Mouse (Mus musculus): ENCODE measurements around the gene Syce3.

Gene Syce3

DNA sequence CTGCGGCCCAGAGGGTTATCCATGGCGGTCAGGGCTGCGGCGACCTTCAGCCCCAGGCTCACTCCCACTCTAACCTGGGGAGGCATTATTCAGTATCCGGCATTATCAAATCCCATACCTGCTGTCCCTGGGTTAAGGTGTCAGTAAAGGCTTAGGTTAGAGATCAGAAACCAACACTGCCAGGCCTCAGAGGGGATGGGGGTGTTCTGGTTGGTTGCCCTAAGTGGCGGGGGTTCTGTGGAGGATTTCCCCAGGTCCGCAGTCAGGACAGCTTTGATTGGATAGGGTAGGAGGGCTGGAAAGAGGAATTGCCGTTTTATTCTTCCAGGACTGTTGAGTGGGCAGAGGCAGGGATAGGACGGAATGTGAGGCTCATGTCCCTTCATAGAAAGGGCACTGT is 36.0 kb downstream of the Syce3 start:
- intact Hi-C loops (cut with DNase I) = no loop called here

DNA sequence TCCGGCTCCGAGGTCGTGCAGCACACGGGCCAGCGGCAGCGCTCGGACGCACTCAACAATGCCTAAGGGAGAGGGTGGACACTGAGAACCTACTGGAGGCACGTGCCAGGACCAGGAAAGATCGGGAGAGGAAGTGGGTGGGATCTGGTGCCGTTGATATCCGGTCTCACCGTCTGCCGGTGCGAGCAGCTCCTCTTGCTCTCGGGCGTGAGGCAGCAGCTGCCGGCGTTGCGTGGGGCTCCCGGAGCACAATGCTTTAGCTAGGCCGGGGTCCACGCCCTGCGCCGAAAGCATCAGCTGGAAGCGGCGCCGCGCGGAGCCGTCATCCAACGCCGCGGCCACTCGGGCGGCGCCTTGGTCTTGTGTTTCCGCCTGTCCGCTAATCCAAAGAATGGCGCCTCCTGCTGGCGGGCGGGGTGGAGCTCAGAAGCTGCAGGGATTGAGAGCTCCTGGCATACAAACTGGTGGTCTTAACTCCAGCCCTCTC is 36.5 kb downstream of the Syce3 start, which contains the start of gene Sco2:
Sco2 (minus strand) TSS at position 85 of the 487 bp plus-strand sequence.
- intact Hi-C loops (cut with DNase I) = no loop called here

DNA sequence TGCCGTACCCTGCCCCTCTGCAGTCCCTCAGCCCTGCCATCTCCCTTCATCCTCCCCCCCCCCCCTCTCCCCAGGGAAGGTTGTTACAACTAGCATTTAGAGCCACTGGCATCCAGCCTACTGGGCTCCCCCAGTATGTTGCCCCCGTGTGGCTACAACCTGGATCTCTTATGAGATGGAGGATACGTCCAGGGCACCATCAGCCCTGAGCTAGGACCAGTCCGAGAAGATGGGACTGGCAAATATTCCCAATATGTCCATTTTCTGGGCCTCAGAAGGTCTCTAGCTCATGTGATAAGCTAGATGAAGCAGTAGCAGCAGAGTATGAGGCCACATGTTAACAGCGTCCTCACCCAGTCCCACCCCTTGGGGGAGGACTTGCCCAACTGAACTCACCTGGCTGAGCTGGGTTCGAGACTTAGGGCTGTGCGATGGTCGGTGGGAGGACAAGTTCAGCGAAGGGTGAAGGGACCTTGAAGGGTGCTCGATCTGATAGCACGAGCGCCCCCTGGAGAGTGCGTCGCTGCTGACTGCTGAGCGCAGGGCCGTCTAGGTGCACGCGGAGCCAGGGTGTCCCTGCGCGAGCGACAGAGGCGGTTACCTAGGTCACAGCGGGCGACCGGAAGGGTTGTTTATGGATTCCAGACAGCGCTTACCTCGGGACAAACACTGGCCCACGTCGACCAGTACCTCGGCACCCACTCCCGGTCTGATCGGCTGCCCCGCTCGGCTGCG is 37.1 kb downstream of the Syce3 start:
- intact Hi-C loops (cut with DNase I) = no loop called here

DNA sequence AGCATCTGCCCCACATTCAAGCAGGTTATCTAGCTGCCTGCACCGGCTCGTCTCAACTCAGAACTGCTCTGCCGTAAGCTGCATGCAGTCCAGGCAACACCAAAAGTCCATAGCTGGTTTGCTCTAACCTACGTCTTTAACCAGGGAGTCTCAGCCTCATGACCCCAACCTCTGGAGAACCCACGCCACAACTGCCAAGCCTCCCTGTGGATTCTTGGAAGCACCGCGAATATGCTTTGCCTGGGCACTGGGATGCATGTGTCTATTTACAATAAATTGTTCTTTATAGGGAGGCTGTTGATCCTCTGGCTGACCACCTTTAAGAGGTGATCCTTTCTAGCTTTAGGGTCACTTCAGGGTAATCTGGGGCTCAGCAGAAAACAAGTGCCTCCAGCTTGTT is 37.8 kb downstream of the Syce3 start:
- intact Hi-C loops (cut with DNase I) = no loop called here

DNA sequence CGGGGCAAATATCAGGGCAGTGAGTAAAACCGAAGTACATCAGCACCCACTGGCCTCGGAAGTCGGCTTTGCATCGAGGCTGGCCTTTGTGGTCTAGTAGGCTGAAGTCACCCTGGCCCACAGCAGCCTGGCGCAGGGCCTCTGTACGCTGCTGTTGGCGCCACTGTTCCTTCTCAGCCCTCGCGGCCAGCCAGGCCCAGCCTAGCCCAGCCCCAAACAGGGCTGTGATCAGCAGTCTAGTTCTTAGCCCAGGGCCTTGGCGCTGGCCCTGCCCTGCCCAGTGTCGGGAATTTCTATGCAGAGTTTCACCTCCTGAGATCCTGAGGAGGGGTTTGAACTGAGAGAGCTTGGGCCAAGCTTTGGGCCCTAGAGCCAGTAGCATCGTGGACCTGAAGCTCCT is 38.2 kb downstream of the Syce3 start:
- intact Hi-C loops (cut with DNase I) = no loop called here

DNA sequence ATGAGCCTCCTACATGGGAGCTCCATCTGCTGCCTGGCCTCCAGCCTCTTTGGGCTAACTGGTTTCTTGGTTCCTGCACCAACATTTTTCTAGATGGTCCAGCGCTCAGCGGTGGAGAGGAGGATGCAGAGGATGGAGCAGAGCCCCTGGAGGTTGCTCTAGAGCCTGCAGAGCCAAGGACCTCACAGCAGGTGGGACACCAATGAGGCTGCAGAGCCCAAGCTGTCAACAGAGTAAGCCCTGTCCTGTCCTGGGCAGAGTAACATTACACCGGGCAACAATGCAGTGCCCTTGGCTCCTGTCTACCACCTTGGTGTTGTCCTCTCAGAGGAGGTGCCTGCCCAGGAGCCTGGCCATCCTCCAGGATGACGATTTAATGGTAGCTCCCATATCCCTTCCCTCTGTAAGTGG is 45.2 kb downstream of the Syce3 start:
- intact Hi-C loops (cut with DNase I) = no loop called here

DNA sequence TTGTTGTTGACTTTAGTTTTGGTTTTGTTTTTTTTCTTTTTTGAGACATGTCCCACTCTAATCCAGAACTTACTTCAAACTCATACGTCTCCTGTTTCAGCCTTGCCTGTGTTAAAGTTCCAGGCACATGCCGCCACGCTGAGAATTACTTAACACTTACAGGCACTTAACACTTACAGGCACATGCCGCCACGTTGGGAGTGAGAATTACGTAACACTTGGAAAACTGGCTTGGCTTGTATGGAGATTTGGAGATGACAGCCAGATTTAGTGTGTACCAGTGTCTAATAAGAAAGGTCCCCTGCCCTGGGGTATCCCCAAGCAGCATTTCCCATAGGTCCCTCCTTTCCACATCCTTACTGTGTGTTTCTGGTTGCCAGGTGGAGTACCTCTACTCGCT is 47.3 kb downstream of the Syce3 start:
- intact Hi-C loops (cut with DNase I) = no loop called here

DNA sequence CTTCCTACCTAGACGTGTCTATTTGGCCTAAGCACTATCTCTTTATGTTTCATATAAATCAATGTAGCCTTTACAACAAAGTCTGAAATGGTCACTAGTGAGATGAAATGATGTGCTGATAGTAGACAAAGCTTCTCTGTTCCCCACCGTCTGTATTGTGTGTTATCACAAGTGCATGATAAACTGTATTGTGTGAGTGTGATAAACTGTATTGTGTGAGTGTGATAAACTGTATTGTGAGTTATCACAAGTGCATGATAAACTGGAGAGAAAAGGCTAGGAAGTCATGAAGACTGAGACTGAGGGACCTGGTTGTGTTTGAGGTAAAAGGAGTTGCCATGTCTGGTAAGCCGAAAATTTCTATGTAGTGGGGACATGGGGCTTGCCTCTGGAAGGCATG is 51.5 kb downstream of the Syce3 start:
- intact Hi-C loops (cut with DNase I) = no loop called here

DNA sequence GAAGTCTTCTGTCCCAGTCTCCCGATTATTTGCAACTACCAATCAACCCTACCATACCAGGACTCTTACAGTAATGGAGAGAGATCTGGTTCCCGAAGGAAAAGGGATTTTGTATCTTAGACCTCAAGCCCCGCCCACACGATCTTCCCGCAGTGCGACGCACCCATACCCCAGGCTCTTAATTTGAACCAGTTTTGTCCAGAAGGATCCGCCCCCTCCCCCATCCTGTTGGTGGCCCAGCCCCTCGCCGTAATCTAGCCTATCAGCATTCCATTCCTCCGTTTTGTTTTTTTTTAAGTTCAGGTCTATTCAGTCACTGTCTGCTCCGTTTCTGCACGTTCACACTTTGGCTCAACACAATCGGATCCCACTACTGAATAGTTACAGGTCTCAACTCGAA is 53.9 kb downstream of the Syce3 start:
- intact Hi-C loops (cut with DNase I) = no loop called here

DNA sequence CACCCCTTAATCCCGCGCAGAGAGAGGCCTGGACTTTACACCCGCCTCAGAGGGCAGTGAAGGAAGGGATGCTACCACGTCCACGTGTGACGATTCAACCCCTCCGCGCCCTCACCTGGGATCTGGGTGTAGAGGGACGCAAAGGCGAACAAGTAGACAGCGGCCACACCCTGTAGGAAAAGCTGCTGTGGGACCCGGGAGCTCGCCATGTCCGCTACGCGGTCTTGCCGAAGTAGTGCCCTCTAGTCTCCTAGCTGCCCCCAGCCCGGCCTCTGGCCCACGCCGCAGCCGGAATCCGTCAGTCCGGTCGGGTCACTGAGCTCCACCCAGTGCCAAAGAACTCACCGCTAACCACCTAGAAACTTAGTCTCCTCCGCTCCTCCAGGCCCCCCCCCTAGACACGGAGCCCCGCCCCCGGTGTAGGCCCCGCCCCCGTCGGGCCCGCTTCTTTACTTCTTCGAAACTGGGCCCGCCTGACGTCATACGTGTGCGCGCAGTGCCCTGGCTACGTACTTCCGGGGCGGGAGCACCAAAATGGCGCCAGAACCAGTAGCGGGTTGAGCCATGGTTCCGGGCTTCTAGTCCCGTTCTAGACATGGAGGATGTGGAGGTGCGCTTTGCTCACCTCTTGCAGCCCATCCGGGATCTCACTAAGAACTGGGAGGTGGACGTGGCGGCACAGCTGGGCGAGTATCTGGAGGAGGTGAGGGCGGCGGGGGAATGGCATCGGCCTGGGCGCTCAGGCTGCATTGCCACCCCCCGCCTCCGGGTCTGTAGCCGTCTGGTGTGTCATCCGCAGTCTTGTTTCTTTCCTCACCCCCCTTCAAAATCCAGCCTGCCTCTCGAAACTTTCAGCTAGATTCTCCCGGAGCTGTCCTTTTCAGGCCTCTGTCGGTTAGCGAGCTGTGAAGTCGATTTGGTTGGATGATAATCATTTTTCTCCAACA is 54.8 kb downstream of the Syce3 start, which contains the start of the genes Lmf2 and Ncaph2:
Lmf2 (minus strand) TSS at position 419 of the 947 bp plus-strand sequence.
Ncaph2 (plus strand) TSS at position 479 of the 947 bp plus-strand sequence.
- intact Hi-C loops (cut with DNase I) = no loop called here

DNA sequence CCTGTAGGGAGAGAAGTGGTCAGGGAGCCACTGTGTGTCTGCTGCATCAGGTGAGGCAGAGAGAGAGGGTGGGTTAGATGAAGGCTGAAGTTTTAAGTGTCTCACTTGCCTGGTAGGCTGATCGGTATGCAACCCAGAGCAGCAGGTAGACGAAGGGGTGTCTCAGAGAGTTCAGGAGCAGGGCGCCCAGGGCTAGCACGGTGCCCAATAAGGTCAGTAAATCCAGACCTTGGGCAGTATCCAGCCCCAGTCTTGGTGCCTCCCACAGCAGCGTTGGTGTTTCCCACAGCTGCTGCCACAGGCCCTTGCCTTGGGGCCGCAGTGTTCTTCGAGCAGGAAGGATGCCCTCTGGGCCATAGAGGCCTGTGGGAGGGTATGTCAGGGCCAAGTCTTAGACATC is 55.8 kb downstream of the Syce3 start:
- intact Hi-C loops (cut with DNase I) = no loop called here

DNA sequence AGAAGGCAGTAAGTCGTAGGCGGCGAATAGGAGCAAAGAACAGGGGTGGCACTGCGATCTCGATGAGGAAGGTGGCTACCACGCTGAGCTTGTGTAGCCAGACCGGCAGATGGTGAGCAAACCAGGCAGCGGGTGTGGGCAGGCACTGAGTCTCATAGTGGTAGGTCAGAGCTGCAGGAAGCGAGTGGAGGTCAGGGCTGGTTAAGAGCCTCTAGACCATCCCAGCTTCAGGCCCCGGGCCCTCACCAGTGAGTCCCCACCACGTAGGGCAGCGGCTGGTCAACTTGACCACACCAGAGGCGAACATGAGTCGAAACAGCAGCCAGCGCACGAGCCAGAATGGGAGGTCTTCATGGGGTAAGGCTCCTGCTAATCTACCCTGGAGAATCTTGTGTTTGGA is 56.5 kb downstream of the Syce3 start:
- intact Hi-C loops (cut with DNase I) = no loop called here

DNA sequence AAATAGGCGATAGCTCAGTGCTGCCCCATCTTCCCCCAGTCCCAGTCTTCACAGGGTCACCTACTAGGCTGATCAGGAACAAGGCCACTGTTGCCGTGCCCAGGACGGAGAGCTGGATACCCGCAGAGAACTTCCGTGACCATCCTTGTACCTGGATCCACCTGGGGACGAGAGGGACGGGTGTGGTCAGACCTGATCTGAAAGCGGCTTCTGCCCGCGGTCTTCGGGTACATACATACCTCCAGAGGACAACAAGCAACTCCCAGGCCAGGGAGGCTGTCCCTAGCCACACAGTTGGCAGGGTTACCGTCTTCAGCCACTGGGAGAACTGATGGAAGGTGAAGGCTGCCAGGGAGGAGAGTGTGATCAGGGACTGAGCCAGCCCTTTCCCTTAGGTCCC is 57.5 kb downstream of the Syce3 start:
- intact Hi-C loops (cut with DNase I) = no loop called here

DNA sequence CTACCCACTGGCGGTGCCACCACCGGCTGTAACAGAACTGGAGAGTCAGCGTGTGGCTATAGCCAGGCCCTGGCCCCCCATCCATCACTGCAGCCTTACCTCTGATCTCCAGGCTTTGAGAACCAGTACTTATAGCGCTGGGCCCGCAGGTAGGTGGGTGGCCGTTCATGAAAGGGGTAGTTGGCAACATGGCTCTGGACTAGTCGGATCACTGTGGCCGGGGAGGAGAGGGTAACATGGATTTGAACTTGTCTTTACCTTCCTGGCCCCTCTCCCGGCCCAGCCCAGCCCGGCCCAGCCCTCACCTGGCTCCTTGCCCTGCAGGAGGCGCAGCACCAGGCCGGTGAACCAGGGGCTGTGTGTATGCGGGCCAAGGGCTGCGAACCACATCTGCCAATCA is 58.2 kb downstream of the Syce3 start:
- intact Hi-C loops (cut with DNase I) = no loop called here

DNA sequence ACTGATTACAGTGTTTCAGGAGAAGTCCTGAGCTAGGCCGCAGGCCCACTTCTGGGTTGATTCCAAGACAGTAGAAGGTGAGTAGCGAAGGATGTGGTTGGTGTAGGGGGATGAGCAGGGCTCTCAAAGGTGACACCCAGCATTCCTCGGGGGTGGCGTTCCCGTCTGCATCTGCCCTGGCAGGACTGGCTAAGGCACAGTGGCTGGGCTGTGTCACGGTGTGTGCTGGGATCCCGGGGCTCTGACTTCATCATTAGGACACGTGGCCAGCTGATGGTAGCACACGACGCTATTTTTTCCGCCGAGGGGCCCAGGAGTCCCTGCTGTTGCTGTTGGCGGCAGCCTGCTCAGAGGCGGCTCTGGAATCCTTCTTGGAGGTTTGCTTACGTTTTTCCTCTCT is 59.0 kb downstream of the Syce3 start:
- intact Hi-C loops (cut with DNase I) = no loop called here

DNA sequence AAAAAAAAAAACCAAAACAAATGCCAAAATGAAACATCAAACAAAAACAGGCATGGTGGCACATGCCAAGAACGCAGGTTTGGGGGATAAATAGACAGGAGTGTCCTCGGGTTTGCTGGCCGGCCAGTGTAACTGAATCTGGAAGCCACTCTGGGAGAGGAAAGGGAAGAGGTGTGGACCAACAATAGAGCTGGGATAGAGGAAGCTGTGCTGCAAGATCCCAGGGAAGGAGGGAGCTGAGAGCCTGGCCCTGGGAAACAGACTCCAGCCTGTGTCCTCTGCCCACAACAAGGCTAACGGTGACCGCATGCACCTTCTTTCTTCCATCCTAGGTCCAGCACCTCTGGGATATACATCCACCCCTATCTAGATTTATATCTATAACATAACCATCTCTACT is 59.9 kb downstream of the Syce3 start:
- intact Hi-C loops (cut with DNase I) = no loop called here

DNA sequence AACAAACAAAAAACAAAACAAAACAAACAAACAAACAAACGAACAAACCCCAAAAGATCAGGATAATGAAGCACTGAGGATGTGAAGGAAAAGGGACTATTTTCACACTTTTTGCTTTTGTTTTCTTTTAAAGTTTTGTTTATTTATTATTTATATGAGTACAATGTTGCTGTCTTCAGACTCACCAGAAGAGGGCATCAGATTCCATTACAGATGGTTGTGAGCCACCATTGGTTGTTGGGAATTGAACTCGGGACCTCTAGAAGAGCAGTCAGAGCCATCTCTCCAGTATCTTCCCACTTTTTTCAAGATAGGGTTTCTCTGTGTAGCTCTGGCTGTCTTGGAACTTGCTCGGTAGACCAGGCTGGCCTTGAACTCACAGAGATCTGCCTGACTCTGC is 67.0 kb downstream of the Syce3 start:
- intact Hi-C loops (cut with DNase I) = no loop called here

DNA sequence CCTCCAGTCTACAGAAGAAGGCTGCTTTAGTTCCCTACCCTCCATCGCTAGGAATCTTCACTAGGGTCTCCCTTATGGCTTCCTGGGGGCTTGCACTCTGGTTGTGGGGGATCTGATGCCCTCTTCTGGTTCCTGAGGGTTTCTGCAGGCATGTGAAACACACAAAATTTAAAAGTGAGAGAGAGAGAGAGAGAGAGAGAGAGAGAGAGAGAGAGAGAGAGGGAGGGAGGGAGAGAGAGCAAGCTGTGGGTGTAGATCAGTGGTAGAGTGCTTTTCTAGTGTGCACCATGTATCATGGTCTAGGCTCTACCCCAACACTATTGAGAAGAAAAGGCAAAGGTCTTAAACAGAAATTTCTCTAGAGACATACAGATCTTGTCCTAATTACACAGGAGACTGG is 68.6 kb downstream of the Syce3 start:
- intact Hi-C loops (cut with DNase I) = no loop called here

Measured in adrenal gland (tissue).